Mouse (Mus musculus): ENCODE results near the gene Ell. TPM values are rescaled to one million over a fixed set of nuclear protein-coding genes. Genes with fewer than 3 reads are reported as not detected.
A peak's percentile ranks its signal among the peaks of the same experiment; 100 is the strongest.
"Not testable (repeated sequence)": the region's sequence is repeated elsewhere in the genome, so short reads cannot be mapped to it uniquely, and the experiment has no call there.

Gene Ell
- polyA plus RNA-seq, 1 experiment from 2014 or later = 15.4 TPM

- Histone ChIP-seq H3K27ac (ENCODE audit: low read depth, low read length) (no peak overlapping the region), H3K9ac (ENCODE audit: low read depth, low read length) (no peak overlapping the region), H3K27me3 (ENCODE audit: control insufficient read depth, insufficient read depth, low read length) (no peaks in the 10 kb centered on the region), H3K36me3 (ENCODE audit: control insufficient read depth, insufficient read depth, low read length) (peaks cover 10% of the 10 kb centered on the region), H3K9me3 (ENCODE audit: control insufficient read depth, low read length) (no peaks in the 10 kb centered on the region), H3K4me2 (replicated peaks; ENCODE audit: low read depth, low read length) (no peak overlapping the region), H3K4me3 (ENCODE audit: low read depth, low read length) (no peak overlapping the region), H3K4me1 (replicated peaks; ENCODE audit: control insufficient read depth, insufficient read depth, low read length) (no peaks in the 10 kb centered on the region)
- ATAC-seq (ENCODE audit: low FRiP score) (no peak), DNase-seq (ENCODE audit: low spot score) (no peak)
- WGBS = 95% methylated on average over 18 of the region's 18 CpGs
Measured at GRCm38 (mm10) chr8:70583476-70584387, 44.5 kb downstream of the Ell start.

GRCm38 (mm10) chr8:70584606-70585257 lies 45.5 kb downstream of the Ell start:
- Histone ChIP-seq H3K4me1 (replicated peaks; ENCODE audit: control insufficient read depth, insufficient read depth, low read length) (no peaks in the 10 kb centered on the region), H3K9me3 (ENCODE audit: control insufficient read depth, low read length) (no peaks in the 10 kb centered on the region), H3K4me3 (ENCODE audit: low read depth, low read length) (no peak overlapping the region), H3K27ac (ENCODE audit: low read depth, low read length) (no peak overlapping the region), H3K9ac (ENCODE audit: low read depth, low read length) (no peak overlapping the region), H3K27me3 (ENCODE audit: control insufficient read depth, insufficient read depth, low read length) (no peaks in the 10 kb centered on the region), H3K4me2 (replicated peaks; ENCODE audit: low read depth, low read length) (no peak overlapping the region), H3K36me3 (ENCODE audit: control insufficient read depth, insufficient read depth, low read length) (peaks cover 10% of the 10 kb centered on the region)
- ATAC-seq (ENCODE audit: low FRiP score) = no peak
- 91% methylated on average over 9 of the region's 9 CpGs for WGBS
- DNase-seq (ENCODE audit: low spot score) = no peak

- WGBS = 47% methylated on average over 7 of the region's 7 CpGs
- Histone ChIP-seq H3K27me3 (ENCODE audit: control insufficient read depth, insufficient read depth, low read length) (no peaks in the 10 kb centered on the region), H3K4me3 (ENCODE audit: low read depth, low read length) (no peak overlapping the region), H3K4me1 (replicated peaks; ENCODE audit: control insufficient read depth, insufficient read depth, low read length) (no peaks in the 10 kb centered on the region), H3K27ac (ENCODE audit: low read depth, low read length) (no peak overlapping the region), H3K36me3 (ENCODE audit: control insufficient read depth, insufficient read depth, low read length) (peaks cover 10% of the 10 kb centered on the region), H3K4me2 (replicated peaks; ENCODE audit: low read depth, low read length) (no peak overlapping the region), H3K9me3 (ENCODE audit: control insufficient read depth, low read length) (no peaks in the 10 kb centered on the region), H3K9ac (ENCODE audit: low read depth, low read length) (no peak overlapping the region)
- DNase-seq (ENCODE audit: low spot score) (peak; percentile 65), ATAC-seq (ENCODE audit: low FRiP score) (peak; percentile 58; the same call in 1 of the 2 replicates)
Measured at GRCm38 (mm10) chr8:70585258-70585652, 46.0 kb downstream of the Ell start.

GRCm38 (mm10) chr8:70587955-70588354 lies 48.7 kb downstream of the Ell start:
- H3K9me3 ChIP-seq (ENCODE audit: control insufficient read depth, low read length); H3K4me3 ChIP-seq (ENCODE audit: low read depth, low read length); H3K27ac ChIP-seq (ENCODE audit: low read depth, low read length); H3K36me3 ChIP-seq (ENCODE audit: control insufficient read depth, insufficient read depth, low read length); ATAC-seq (ENCODE audit: low FRiP score); H3K4me2 ChIP-seq (replicated peaks; ENCODE audit: low read depth, low read length); H3K4me1 ChIP-seq (replicated peaks; ENCODE audit: control insufficient read depth, insufficient read depth, low read length); DNase-seq (ENCODE audit: low spot score); H3K9ac ChIP-seq (ENCODE audit: low read depth, low read length); H3K27me3 ChIP-seq (ENCODE audit: control insufficient read depth, insufficient read depth, low read length): not testable (repeated sequence)
- WGBS = 94% methylated on average over 4 of the region's 4 CpGs

- Histone ChIP-seq H3K4me1 (replicated peaks; ENCODE audit: control insufficient read depth, insufficient read depth, low read length) (peaks cover 7% of the 10 kb centered on the region), H3K9me3 (ENCODE audit: control insufficient read depth, low read length) (no peaks in the 10 kb centered on the region), H3K4me3 (ENCODE audit: low read depth, low read length) (no peak overlapping the region), H3K27ac (ENCODE audit: low read depth, low read length) (no peak overlapping the region), H3K36me3 (ENCODE audit: control insufficient read depth, insufficient read depth, low read length) (no peaks in the 10 kb centered on the region), H3K27me3 (ENCODE audit: control insufficient read depth, insufficient read depth, low read length) (peaks cover 2% of the 10 kb centered on the region; the same call in 1 of the 2 replicates), H3K9ac (ENCODE audit: low read depth, low read length) (no peak overlapping the region), H3K4me2 (replicated peaks; ENCODE audit: low read depth, low read length) (no peak overlapping the region)
- WGBS = 89% methylated on average over 12 of the region's 12 CpGs
- no peak for DNase-seq (ENCODE audit: low spot score)
- ATAC-seq (ENCODE audit: low FRiP score) = no peak
Measured at GRCm38 (mm10) chr8:70591569-70591968, 52.3 kb downstream of the Ell start.

GRCm38 (mm10) chr8:70593173-70593572 lies 53.9 kb downstream of the Ell start:
- 0 out of 2 replicates have a peak, but pooled peaks cover 2% of the 10 kb centered on the region for H3K36me3 ChIP-seq (ENCODE audit: control insufficient read depth, insufficient read depth, low read length)
- no peak overlapping the region for H3K9ac ChIP-seq (ENCODE audit: low read depth, low read length)
- WGBS = 47% methylated on average over 8 of the region's 8 CpGs
- H3K9me3 ChIP-seq (ENCODE audit: control insufficient read depth, low read length) = no peaks in the 10 kb centered on the region
- H3K27me3 ChIP-seq (ENCODE audit: control insufficient read depth, insufficient read depth, low read length) = peaks cover 8% of the 10 kb centered on the region; the same call in 1 of the 2 replicates
- no peak for ATAC-seq (ENCODE audit: low FRiP score)
- H3K27ac ChIP-seq (ENCODE audit: low read depth, low read length) = no peak overlapping the region
- no peak overlapping the region for H3K4me2 ChIP-seq (replicated peaks; ENCODE audit: low read depth, low read length)
- H3K4me3 ChIP-seq (ENCODE audit: low read depth, low read length) = no peak overlapping the region
- H3K4me1 ChIP-seq (replicated peaks; ENCODE audit: control insufficient read depth, insufficient read depth, low read length) = peaks cover 14% of the 10 kb centered on the region
- DNase-seq (ENCODE audit: low spot score) = no peak

GRCm38 (mm10) chr8:70593961-70594609 lies 54.8 kb downstream of the Ell start, which contains the start of gene Isyna1:
Isyna1 (plus strand) TSS chr8:70594373.
- peak within 1 kb of the TSS; percentile 48 for H3K4me3 ChIP-seq (ENCODE audit: low read depth, low read length)
- H3K36me3 ChIP-seq (ENCODE audit: control insufficient read depth, insufficient read depth, low read length) = 0 out of 2 replicates have a peak, but pooled peaks cover 2% of the 10 kb centered on the region
- under 1% methylated on average over 37 of the region's 40 CpGs for WGBS
- H3K9me3 ChIP-seq (ENCODE audit: control insufficient read depth, low read length) = no peaks in the 10 kb centered on the region
- peaks cover 8% of the 10 kb centered on the region; the same call in 1 of the 2 replicates for H3K27me3 ChIP-seq (ENCODE audit: control insufficient read depth, insufficient read depth, low read length)
- H3K9ac ChIP-seq (ENCODE audit: low read depth, low read length) = peak within 1 kb of the TSS; percentile 64
- peaks cover 22% of the 10 kb centered on the region for H3K4me1 ChIP-seq (replicated peaks; ENCODE audit: control insufficient read depth, insufficient read depth, low read length)
- peak within 1 kb of the TSS; percentile 99 for H3K4me2 ChIP-seq (replicated peaks; ENCODE audit: low read depth, low read length)
- H3K27ac ChIP-seq (ENCODE audit: low read depth, low read length) = peak within 1 kb of the TSS; percentile 71
- ATAC-seq (ENCODE audit: low FRiP score) (peak; percentile 78), DNase-seq (ENCODE audit: low spot score) (peak; percentile 95)

Measured in hindbrain, embryonic 11.5 days (tissue).